Mouse (Mus musculus): ENCODE data around the gene Tm4sf1.

- TF ChIP-seq POLR2A (IDR thresholded peaks at IDR 0.05; ENCODE audit: extremely low read depth, insufficient read depth, low read length) (no peak), CTCF (IDR thresholded peaks at IDR 0.05; ENCODE audit: low read depth, low read length) (no peak)
Measured at GRCm38 (mm10) chr3:57305564-57305963, 3.8 kb upstream of the Tm4sf1 start.
